Mouse (Mus musculus) lung, adult 2 months (tissue): ENCODE measurements around the gene Tm4sf20. TPM values are rescaled to one million over a fixed set of nuclear protein-coding genes. Genes with fewer than 3 reads are reported as not detected.

Experiments used
- DNase-seq: peaks from one replicate; pipeline ENCODE4 v3.0.0; 2022
- H3K4me1 ChIP-seq: fragments of 200-500 bp; 2 replicates; pipeline ENCODE4 v1.6.1; 2011; ENCODE audit warnings: low read length; ENCODE audit not compliant: control insufficient read depth, insufficient read depth
- H3K4me3 ChIP-seq: fragments of 200-500 bp; replicated peaks from 2 replicates; pipeline ENCODE3; 2011; ENCODE audit warnings: low read depth, mild to moderate bottlenecking, control low read depth, low read length; ENCODE audit errors: extremely low read depth
- CTCF ChIP-seq: fragments of 200-500 bp; IDR thresholded peaks from 2 replicates; pipeline ENCODE4 v1.5.1; 2011; ENCODE audit warnings: mild to moderate bottlenecking, low read length, control low read depth; ENCODE audit not compliant: insufficient read depth
- POLR2A ChIP-seq: fragments of 200-500 bp; IDR thresholded peaks from 2 replicates; pipeline ENCODE4 v1.6.1; 2011; ENCODE audit warnings: low read depth, mild to moderate bottlenecking, control low read depth, low read length, borderline replicate concordance; ENCODE audit errors: extremely low read depth
- WGBS: fragments of 180-500 bp; shearing (Covaris S2); methylation state at CpG from one replicate; pipeline ENCODE4 v1.1.7; 2018; 5-methylcytosine and 5-hydroxymethylcytosine counted together
- polyA plus RNA-seq: library from polyadenylated mRNA; depleted of rRNA; stranded (reverse); fragments of >200 nt; gene quantifications from 2 replicates; pipeline ENCODE4 v1.2.3, GENCODE M21; 2012; rRNA removed

The Tm4sf20 gene
- polyA plus RNA-seq, 1 experiment: not detected

DNA sequence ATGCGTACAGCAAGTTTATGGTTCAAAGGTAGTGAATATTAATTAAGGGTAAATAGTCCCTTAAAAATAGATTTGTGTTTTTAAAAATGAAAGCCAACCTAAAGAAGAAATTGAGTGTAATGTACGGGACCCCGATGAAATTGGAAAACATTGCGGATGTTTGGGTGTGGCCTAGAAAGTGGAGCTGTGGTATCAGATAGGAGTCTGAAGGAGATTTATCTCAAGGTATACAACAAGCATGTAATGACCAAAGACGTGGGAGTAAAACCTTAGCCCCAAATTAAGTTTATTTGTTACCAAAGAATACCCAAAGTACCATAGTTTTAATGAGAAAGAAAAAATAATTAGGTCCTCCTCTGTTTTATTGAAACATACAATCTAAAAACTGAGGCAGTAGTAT, 41.8 kb downstream of the Tm4sf20 start:
- TF ChIP-seq POLR2A (no peak), CTCF (no peak)
- no peak overlapping the region for H3K4me3 ChIP-seq
- no peaks in the 10 kb centered on the region for H3K4me1 ChIP-seq
- no peak for DNase-seq
- 85% methylated on average over 5 of the region's 5 CpGs for WGBS

- DNase-seq: no peak
- no peaks in the 10 kb centered on the region for H3K4me1 ChIP-seq
- TF ChIP-seq CTCF (no peak), POLR2A (no peak)
- WGBS: 39% methylated on average over 4 of the region's 4 CpGs
- H3K4me3 ChIP-seq: no peak overlapping the region
These were observed 42.4 kb downstream of the Tm4sf20 start for GRCm38 (mm10) chr1:82725875-82726185.

- H3K4me1 ChIP-seq: no peaks in the 10 kb centered on the region
- peak overlapping the region; percentile 78 for H3K4me3 ChIP-seq
- TF ChIP-seq POLR2A: no peak
- 2% methylated on average over 37 of the region's 37 CpGs for WGBS
- no peak for DNase-seq
These were observed 43.0 kb downstream of the Tm4sf20 start for GRCm38 (mm10) chr1:82725026-82725874.

DNA sequence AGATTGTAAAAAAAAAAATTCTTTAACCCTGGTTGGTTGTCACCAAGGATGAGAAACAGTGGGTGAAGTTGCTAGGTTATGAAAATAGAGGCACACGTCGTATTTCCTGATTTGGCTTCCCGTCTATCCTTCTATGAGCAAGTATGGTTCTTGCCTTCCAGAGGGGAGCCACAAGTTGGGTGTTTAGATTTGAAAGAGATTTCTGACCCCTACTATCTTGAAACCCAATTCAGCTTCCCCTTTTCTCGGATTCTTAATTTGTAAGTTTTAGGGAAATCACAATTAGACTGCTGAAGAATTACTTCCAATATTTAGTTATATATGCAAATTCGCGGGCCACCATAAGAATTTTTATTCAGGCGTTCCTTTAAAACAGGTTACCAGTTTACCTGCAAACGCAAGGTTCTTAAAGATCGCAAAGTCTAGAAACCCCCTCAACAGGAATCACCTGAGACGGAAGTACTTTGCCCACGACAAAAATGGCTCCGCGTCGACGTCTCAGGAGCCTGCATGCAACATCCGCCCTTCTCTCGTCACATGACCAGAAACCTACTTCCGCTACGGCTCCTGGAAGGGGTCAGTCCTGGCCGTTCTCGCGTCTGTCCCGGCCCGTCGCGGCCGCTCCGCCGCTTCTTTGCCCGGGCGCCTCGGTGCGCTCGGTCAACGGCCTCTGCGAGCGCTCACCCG, 43.8 kb downstream of the Tm4sf20 start, which contains the start of gene Mff:
TSS of gene Mff (plus strand) at position 552 of the 687 bp plus-strand sequence.
- TF ChIP-seq POLR2A (peak; percentile 87; the same call in 1 of the 2 replicates), CTCF (no peak)
- DNase-seq: peak; percentile 94
- WGBS: 9% methylated on average over 38 of the region's 38 CpGs
- H3K4me1 ChIP-seq: no peaks in the 10 kb centered on the region
- H3K4me3 ChIP-seq: peak within 1 kb of the TSS; percentile 78

GRCm38 (mm10) chr1:82717816-82718512, 50.3 kb downstream of the Tm4sf20 start:
- TF ChIP-seq POLR2A (no peak), CTCF (no peak)
- DNase-seq: peak; percentile 34
- 54% methylated on average over 9 of the region's 9 CpGs for WGBS
- no peak overlapping the region for H3K4me3 ChIP-seq
- H3K4me1 ChIP-seq: no peaks in the 10 kb centered on the region

Other genes starting within 250 kb of the Tm4sf20 start
- 19.2 and 26.5 TPM in 2 replicates for gene Col4a4, start 181.6 kb downstream of the Tm4sf20 start, polyA plus RNA-seq
- 43.6 and 64.6 TPM in 2 replicates for gene Col4a3, start 181.5 kb downstream of the Tm4sf20 start, polyA plus RNA-seq
- 44.8 and 59.1 TPM in 2 replicates for gene Mff, start 43.6 kb downstream of the Tm4sf20 start, polyA plus RNA-seq
- not detected in 2 replicates for gene Gm47791, start 2.8 kb upstream of the Tm4sf20 start, polyA plus RNA-seq
- gene Agfg1, start 71.0 kb upstream of the Tm4sf20 start, polyA plus RNA-seq: 51.1 and 70.6 TPM in 2 replicates
- 1.5 and 1.6 TPM in 2 replicates for gene A030005L19Rik, start 144.9 kb upstream of the Tm4sf20 start, polyA plus RNA-seq
- gene A030014E15Rik, start 156.5 kb upstream of the Tm4sf20 start, polyA plus RNA-seq: 0.15 TPM in 1 of 2 replicates, not detected in the other
- not detected in 2 replicates for gene Gm6217, start 162.9 kb upstream of the Tm4sf20 start, polyA plus RNA-seq
- not detected in 2 replicates for gene A030003K21Rik, start 174.9 kb upstream of the Tm4sf20 start, polyA plus RNA-seq
- gene Gm7544, start 187.6 kb upstream of the Tm4sf20 start, polyA plus RNA-seq: not detected in 2 replicates
- gene Gm47955, start 191.8 kb upstream of the Tm4sf20 start, polyA plus RNA-seq: not detected in 2 replicates
- not detected in 2 replicates for gene Gm47959, start 232.1 kb upstream of the Tm4sf20 start, polyA plus RNA-seq